Mouse (Mus musculus) layer of hippocampus, adult 18-20 months (tissue): ENCODE data around the gene Klra4. TPM values are rescaled to one million over a fixed set of nuclear protein-coding genes. Genes with fewer than 3 reads are reported as not detected.
"Not testable (repeated sequence)": the region's sequence is repeated elsewhere in the genome, so short reads cannot be mapped to it uniquely, and the experiment has no call there.

Experiments
- DNase-seq, 2 experiments: peaks; one replicate each; pipeline ENCODE4 v3.0.0; 2022; ENCODE audit warnings: low spot score in 2 of 2
- long read RNA-seq: library from polyadenylated mRNA; stranded (forward); transcript quantifications from one replicate; pipeline ENCODE4 v2.0.0, GENCODE M21; 2021
- total RNA-seq, 2 experiments: library from RNA; stranded (reverse); gene quantifications; 2 replicates each; pipeline ENCODE4 v1.2.3; 2021

Klra4 gene
- total RNA-seq = not detected
- long read RNA-seq = 0 reads

GRCm38 (mm10) chr6:130067171-130067570 is at the start of gene Klra4:
Gene Klra4 (minus strand): TSS chr6:130067271.
- DNase-seq = not testable (repeated sequence)

- no peak for DNase-seq
These were observed 43.4 kb upstream of the Klra4 start for GRCm38 (mm10) chr6:130110485-130110884.

- not testable (repeated sequence) for DNase-seq
These were observed 35.7 kb upstream of the Klra4 start for GRCm38 (mm10) chr6:130102743-130103142.

GRCm38 (mm10) chr6:130092336-130092948 is 25.4 kb upstream of the Klra4 start:
- no peak for DNase-seq

GRCm38 (mm10) chr6:130065196-130065595 is 1.9 kb downstream of the Klra4 start:
- no peak for DNase-seq

- DNase-seq = not testable (repeated sequence)
These were observed 31.9 kb downstream of the Klra4 start for GRCm38 (mm10) chr6:130035146-130035545.

DNA sequence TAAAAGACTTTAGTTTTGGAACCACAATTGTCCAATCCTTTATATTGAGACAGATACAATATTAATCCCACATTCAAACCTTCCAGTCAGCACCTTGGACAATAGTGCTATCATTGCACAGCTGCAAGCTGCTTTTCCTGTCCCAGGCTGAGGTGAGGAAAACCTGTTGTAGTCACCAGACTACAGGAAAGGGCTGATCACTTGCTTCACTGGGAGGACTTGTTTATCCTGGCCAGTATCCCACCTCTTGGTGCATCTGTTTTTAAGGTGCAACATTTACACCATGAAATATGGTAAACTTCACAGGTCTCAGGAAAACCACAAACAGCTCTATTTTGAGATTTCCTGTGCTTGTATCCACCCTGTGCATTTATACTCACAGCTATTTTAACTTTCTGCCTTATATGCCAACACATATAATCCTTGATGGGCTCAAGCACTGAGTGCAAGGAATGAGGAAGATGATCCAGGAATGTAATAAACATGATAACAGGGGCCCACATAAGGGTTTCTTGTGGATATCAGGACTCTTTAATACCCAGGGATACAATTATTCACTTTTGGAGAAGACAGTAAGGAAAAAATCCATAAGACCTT is 35.5 kb downstream of the Klra4 start:
- DNase-seq = not testable (repeated sequence)

DNA sequence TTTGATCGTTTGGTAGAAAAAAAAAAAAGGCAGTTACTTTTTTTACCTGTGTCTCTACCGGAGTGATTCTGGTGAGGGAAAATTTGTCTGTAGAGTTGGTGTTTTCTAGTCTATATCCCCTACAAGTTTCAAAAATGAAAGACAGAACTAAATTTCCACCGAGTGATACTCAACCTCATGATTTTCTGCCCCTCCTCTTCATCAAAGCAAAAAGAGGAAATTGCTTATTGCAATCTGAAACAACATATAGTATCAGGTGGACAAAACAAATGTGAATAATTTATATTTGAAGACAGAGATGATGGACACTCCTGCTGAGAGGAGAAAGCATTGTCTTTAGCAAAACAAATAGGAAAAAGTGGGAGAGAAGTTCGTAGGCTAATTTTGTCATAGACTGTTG is 40.2 kb downstream of the Klra4 start, which contains the start of gene Klra6:
Gene Klra6, minus strand, starts transcription at position 101 of the 400 bp plus-strand sequence.
- no peak for DNase-seq

Other genes with a start within 250 kb of the Klra4 start
- not detected for gene Gm17631, start 204.6 kb downstream of the Klra4 start, total RNA-seq
- not detected for gene Klra17, start 190.6 kb downstream of the Klra4 start, total RNA-seq
- gene Klra5, start 149.6 kb downstream of the Klra4 start, total RNA-seq = not detected
- not detected for gene Klra6, start 40.3 kb downstream of the Klra4 start, total RNA-seq
- gene Klra8, start 62.6 kb upstream of the Klra4 start, total RNA-seq = not detected
- not detected for gene Klra9, start 125.8 kb upstream of the Klra4 start, total RNA-seq
- gene Klra7, start 166.1 kb upstream of the Klra4 start, total RNA-seq = not detected
- gene Klra10, start 214.7 kb upstream of the Klra4 start, total RNA-seq = not detected